Mouse (Mus musculus): ENCODE measurements around the gene Sgsm3. TPM values are rescaled to one million over a fixed set of nuclear protein-coding genes. Genes with fewer than 3 reads are reported as not detected.
A peak's percentile ranks its signal among the peaks of the same experiment; 100 is the strongest.

The Sgsm3 gene
- total and polyA plus RNA-seq, 2 experiments from 2014 or later = 7.8 to 35.6 TPM

- DNase-seq (ENCODE audit: low spot score) (peak; percentile 78), ATAC-seq (ENCODE audit: insufficient read depth, low read depth) (peak; percentile 83)
- no peaks in the 10 kb centered on the region for H3K9me3 ChIP-seq (replicated peaks; ENCODE audit: control insufficient read depth, low read length)
- no peaks in the 10 kb centered on the region for H3K27me3 ChIP-seq (ENCODE audit: control insufficient read depth, insufficient read depth, low read length)
- 18% methylated on average over 8 of the region's 8 CpGs for WGBS
- no peak overlapping the region for H3K27ac ChIP-seq (ENCODE audit: low read depth)
- peaks cover 4% of the 10 kb centered on the region; the same call in 1 of the 2 replicates for H3K4me1 ChIP-seq (ENCODE audit: control insufficient read depth, insufficient read depth)
- H3K36me3 ChIP-seq (replicated peaks; ENCODE audit: control insufficient read depth, insufficient read depth, low read length) = 0 out of 2 replicates have a peak, but pooled peaks cover 3% of the 10 kb centered on the region
- no peak overlapping the region for H3K4me3 ChIP-seq (ENCODE audit: low read depth, low read length)
- TF ChIP-seq EP300 (IDR thresholded peaks at IDR 0.05; ENCODE audit: low read depth) = no peak
- peak; percentile 85 for TF ChIP-seq CTCF (IDR thresholded peaks at IDR 0.05; ENCODE audit: low read depth)
- H3K9ac ChIP-seq (replicated peaks; ENCODE audit: low read depth, low read length) = no peak overlapping the region
- no peak overlapping the region for H3K4me2 ChIP-seq (ENCODE audit: low read depth, low read length)
Measured at GRCm38 (mm10) chr15:81027378-81028173, 50.0 kb downstream of the Sgsm3 start.

DNA sequence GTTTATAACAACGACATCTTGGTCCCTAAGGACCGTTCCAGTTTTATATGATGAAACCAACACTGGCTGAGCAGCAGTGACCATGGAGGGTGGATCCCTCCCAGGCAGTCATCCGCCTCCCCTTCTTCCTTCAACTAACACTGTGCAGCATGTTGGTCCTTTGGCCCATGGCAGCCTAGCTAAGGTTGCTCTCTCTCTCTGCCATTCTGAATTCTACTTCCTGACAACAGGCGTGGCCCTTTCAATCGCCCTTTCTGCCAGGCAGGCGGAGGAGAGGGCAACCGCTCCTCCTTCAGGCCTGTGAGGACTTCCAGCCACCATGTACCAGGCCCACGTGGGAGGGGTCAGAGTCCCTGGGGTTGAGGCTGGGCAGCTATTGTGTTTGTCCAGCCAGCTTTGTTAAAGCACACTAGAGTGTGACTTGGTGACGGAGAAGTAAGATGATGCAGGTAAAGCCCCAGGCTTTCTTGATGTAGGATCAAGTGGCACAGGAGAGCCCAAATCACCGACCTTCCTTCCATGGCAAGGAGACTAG is 53.4 kb downstream of the Sgsm3 start:
- DNase-seq (ENCODE audit: low spot score) = no peak
- H3K4me3 ChIP-seq (ENCODE audit: low read depth, low read length) = no peak overlapping the region
- H3K9me3 ChIP-seq (replicated peaks; ENCODE audit: control insufficient read depth, low read length) = no peaks in the 10 kb centered on the region
- H3K36me3 ChIP-seq (replicated peaks; ENCODE audit: control insufficient read depth, insufficient read depth, low read length) = no peaks in the 10 kb centered on the region
- ATAC-seq (ENCODE audit: insufficient read depth, low read depth) = no peak
- H3K4me1 ChIP-seq (ENCODE audit: control insufficient read depth, insufficient read depth) = peaks cover 22% of the 10 kb centered on the region
- H3K27me3 ChIP-seq (ENCODE audit: control insufficient read depth, insufficient read depth, low read length) = no peaks in the 10 kb centered on the region
- no peak overlapping the region for H3K4me2 ChIP-seq (ENCODE audit: low read depth, low read length)
- no peak for TF ChIP-seq CTCF (IDR thresholded peaks at IDR 0.05; ENCODE audit: low read depth)
- no peak for TF ChIP-seq EP300 (IDR thresholded peaks at IDR 0.05; ENCODE audit: low read depth)
- WGBS = 80% methylated on average over 10 of the region's 10 CpGs
- no peak overlapping the region for H3K9ac ChIP-seq (replicated peaks; ENCODE audit: low read depth, low read length)
- no peak overlapping the region for H3K27ac ChIP-seq (ENCODE audit: low read depth)

GRCm38 (mm10) chr15:81031611-81032010 is 54.0 kb downstream of the Sgsm3 start:
- Histone ChIP-seq H3K9me3 (replicated peaks; ENCODE audit: control insufficient read depth, low read length) (no peaks in the 10 kb centered on the region), H3K9ac (replicated peaks; ENCODE audit: low read depth, low read length) (no peak overlapping the region), H3K27ac (ENCODE audit: low read depth) (no peak overlapping the region), H3K36me3 (replicated peaks; ENCODE audit: control insufficient read depth, insufficient read depth, low read length) (no peaks in the 10 kb centered on the region), H3K4me1 (ENCODE audit: control insufficient read depth, insufficient read depth) (peaks cover 22% of the 10 kb centered on the region), H3K27me3 (ENCODE audit: control insufficient read depth, insufficient read depth, low read length) (no peaks in the 10 kb centered on the region), H3K4me2 (ENCODE audit: low read depth, low read length) (no peak overlapping the region), H3K4me3 (ENCODE audit: low read depth, low read length) (no peak overlapping the region)
- TF ChIP-seq CTCF (IDR thresholded peaks at IDR 0.05; ENCODE audit: low read depth) = no peak
- no peak for TF ChIP-seq EP300 (IDR thresholded peaks at IDR 0.05; ENCODE audit: low read depth)
- ATAC-seq (ENCODE audit: insufficient read depth, low read depth) (no peak), DNase-seq (ENCODE audit: low spot score) (no peak)
- WGBS = 73% methylated on average over 4 of the region's 4 CpGs

DNA sequence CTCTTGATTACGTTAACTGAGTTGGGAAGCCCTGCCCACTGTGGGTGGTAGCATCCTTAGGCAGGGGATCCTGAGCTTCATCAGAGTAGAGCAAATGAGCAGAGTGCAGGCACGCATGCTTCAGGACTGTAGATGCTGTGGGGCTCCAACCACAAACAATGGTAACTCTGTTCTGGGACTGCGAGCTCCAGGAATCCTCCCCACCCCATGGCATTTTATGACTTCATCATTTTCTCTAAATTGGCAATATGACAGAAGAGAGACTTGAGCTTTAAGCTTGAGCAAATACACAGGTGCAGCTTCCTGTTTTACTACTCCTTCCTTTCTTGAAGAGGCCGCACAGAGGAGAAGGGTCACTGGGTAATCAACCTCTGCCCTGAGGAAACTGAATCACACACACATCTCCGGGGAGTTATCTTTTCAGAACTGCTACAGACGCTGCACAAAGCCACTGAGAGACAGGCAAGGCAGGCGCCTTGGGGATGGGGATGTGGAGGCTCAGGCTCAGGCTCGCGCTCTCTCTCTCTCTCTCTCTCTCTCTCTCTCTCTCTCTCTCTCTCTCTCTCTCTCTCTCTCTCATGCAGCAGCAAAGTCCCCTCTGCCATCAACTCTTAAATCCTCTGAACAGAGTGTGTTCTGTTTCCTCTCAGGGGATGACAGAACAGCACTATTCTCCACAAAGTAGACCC is 55.5 kb downstream of the Sgsm3 start:
- 48% methylated on average over 9 of the region's 9 CpGs for WGBS
- Histone ChIP-seq H3K27ac (ENCODE audit: low read depth) (0 out of 2 replicates have a peak overlapping the region, but pooled peaks have one; percentile 16), H3K4me1 (ENCODE audit: control insufficient read depth, insufficient read depth) (peaks cover 18% of the 10 kb centered on the region; the same call in 1 of the 2 replicates), H3K27me3 (ENCODE audit: control insufficient read depth, insufficient read depth, low read length) (no peaks in the 10 kb centered on the region), H3K9ac (replicated peaks; ENCODE audit: low read depth, low read length) (no peak overlapping the region), H3K36me3 (replicated peaks; ENCODE audit: control insufficient read depth, insufficient read depth, low read length) (no peaks in the 10 kb centered on the region), H3K4me3 (ENCODE audit: low read depth, low read length) (no peak overlapping the region), H3K9me3 (replicated peaks; ENCODE audit: control insufficient read depth, low read length) (no peaks in the 10 kb centered on the region), H3K4me2 (ENCODE audit: low read depth, low read length) (no peak overlapping the region)
- TF ChIP-seq EP300 (IDR thresholded peaks at IDR 0.05; ENCODE audit: low read depth) (no peak), CTCF (IDR thresholded peaks at IDR 0.05; ENCODE audit: low read depth) (no peak)
- no peak for DNase-seq (ENCODE audit: low spot score)
- no peak for ATAC-seq (ENCODE audit: insufficient read depth, low read depth)

- no peaks in the 10 kb centered on the region for H3K9me3 ChIP-seq (replicated peaks; ENCODE audit: control insufficient read depth, low read length)
- H3K4me2 ChIP-seq (ENCODE audit: low read depth, low read length) = no peak overlapping the region
- no peaks in the 10 kb centered on the region for H3K36me3 ChIP-seq (replicated peaks; ENCODE audit: control insufficient read depth, insufficient read depth, low read length)
- no peak overlapping the region for H3K9ac ChIP-seq (replicated peaks; ENCODE audit: low read depth, low read length)
- DNase-seq (ENCODE audit: low spot score) = no peak
- TF ChIP-seq EP300 (IDR thresholded peaks at IDR 0.05; ENCODE audit: low read depth) (no peak), CTCF (IDR thresholded peaks at IDR 0.05; ENCODE audit: low read depth) (no peak)
- no peaks in the 10 kb centered on the region for H3K27me3 ChIP-seq (ENCODE audit: control insufficient read depth, insufficient read depth, low read length)
- H3K4me3 ChIP-seq (ENCODE audit: low read depth, low read length) = no peak overlapping the region
- H3K27ac ChIP-seq (ENCODE audit: low read depth) = no peak overlapping the region; the same call in 1 of the 2 replicates
- peaks cover 18% of the 10 kb centered on the region; the same call in 1 of the 2 replicates for H3K4me1 ChIP-seq (ENCODE audit: control insufficient read depth, insufficient read depth)
- ATAC-seq (ENCODE audit: insufficient read depth, low read depth) = no peak
- 44% methylated on average over 6 of the region's 6 CpGs for WGBS
Measured at GRCm38 (mm10) chr15:81034119-81034518, 56.6 kb downstream of the Sgsm3 start.
